Mouse (Mus musculus) sigmoid colon, adult 10 weeks (tissue): Measurements from ENCODE around the gene Olfr600. TPM values are rescaled to one million over a fixed set of nuclear protein-coding genes. Genes with fewer than 3 reads are reported as not detected.

Source experiments
- polyA plus RNA-seq: library from polyadenylated mRNA; stranded (reverse); fragments of 350-450 nt; fragmentation: Illumina TruSeq; extraction: RNeasy Lipid Tissue Mini Kit (QIAGEN cat#74804); gene quantifications from one replicate; pipeline ENCODE4 v1.2.3, GENCODE M21; 2014; ENCODE audit warnings: low read depth, low replicate concordance

The Olfr600 gene
- polyA plus RNA-seq: not detected

GRCm38 (mm10) chr7:103349569-103349968, at the start of gene Olfr600:
Gene Olfr600 (minus strand): TSS chr7:103349669.

DNA sequence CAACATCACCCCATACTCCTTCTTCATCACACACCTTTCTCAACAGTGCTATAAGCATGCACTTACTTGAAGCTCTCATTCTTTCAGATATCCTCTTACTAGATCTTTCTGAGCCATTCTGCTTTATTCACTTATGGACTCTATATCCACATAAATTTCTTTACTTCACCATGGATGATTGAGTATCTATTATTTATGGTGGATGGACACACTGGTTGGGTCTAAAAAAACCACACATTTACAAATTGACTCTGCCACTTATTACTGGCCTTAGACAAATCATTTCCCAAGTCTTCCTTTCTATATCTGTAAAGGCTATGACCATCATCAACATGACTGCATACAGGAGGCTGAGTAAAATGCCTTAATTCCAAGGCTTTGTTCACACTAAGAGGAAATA, 36.6 kb upstream of the Olfr600 start, which contains the start of gene Olfr603:
Gene Olfr603, minus strand, starts transcription at position 101 of the 400 bp plus-strand sequence.

DNA sequence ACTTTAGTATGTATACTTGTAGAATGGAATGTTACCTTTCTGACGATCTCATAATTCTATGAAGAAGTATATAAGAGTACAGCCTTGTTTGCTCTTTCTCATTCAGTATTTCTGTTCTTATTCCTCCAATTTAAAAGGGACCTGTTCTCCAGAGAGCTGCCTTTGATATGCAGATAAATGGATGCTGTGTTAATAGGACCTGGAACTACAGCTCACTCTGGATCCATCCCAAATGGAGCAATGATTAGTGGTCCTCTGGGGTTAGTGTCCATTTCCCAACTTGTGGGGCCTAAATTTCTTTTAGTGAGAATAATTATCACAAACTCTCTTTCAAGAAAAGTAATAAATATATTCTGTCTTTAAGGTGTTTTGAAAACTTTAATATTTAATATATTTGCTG, 13.1 kb upstream of the Olfr600 start, which contains the start of gene Olfr601:
Gene Olfr601, minus strand, starts transcription at position 101 of the 400 bp plus-strand sequence.

GRCm38 (mm10) chr7:103335617-103336016, 13.9 kb downstream of the Olfr600 start, which contains the start of gene Olfr599:
Gene Olfr599 (plus strand): TSS chr7:103335917.

GRCm38 (mm10) chr7:103323268-103323667, 26.2 kb downstream of the Olfr600 start, which contains the start of gene Olfr598:
Gene Olfr598 (plus strand): TSS chr7:103323568.

GRCm38 (mm10) chr7:103316015-103316414, 33.5 kb downstream of the Olfr600 start, which contains the start of gene Olfr597:
Gene Olfr597 (plus strand): TSS chr7:103316315.

DNA sequence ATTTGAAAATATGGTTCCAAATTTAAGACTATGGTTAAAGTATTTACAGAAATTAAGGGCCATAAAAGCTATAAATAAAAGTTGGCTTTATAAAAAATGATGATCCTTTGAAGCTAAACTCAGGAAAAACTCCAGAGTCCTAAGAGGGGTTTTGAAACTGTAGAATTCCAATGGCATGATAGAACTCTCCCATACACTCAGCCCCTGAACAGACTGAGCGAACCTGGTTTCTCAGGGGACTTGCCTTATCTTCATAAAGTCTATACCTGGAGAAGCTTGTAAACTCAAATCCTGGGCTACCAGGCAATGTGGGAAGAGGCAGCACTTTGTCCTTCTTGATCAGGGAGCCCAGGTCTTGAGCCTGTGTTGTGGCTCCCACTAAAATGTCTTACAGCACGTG, 44.1 kb downstream of the Olfr600 start, which contains the start of gene Olfr596:
Gene Olfr596, plus strand, starts transcription at position 301 of the 400 bp plus-strand sequence.

Other genes starting within 250 kb of the Olfr600 start
- gene Olfr586, start 224.0 kb downstream of the Olfr600 start, polyA plus RNA-seq: not detected
- gene Olfr588-ps1, start 208.8 kb downstream of the Olfr600 start, polyA plus RNA-seq: not detected
- gene Olfr589, start 193.3 kb downstream of the Olfr600 start, polyA plus RNA-seq: not detected
- not detected for gene Olfr591, start 171.3 kb downstream of the Olfr600 start, polyA plus RNA-seq
- gene Olfr592, start 164.9 kb downstream of the Olfr600 start, polyA plus RNA-seq: not detected
- gene Olfr593, start 137.8 kb downstream of the Olfr600 start, polyA plus RNA-seq: not detected
- gene Olfr594, start 132.7 kb downstream of the Olfr600 start, polyA plus RNA-seq: not detected
- not detected for gene Usp17ld, start 97.2 kb downstream of the Olfr600 start, polyA plus RNA-seq
- not detected for gene Olfr596, start 44.0 kb downstream of the Olfr600 start, polyA plus RNA-seq
- not detected for gene Olfr597, start 33.4 kb downstream of the Olfr600 start, polyA plus RNA-seq
- gene Olfr598, start 26.1 kb downstream of the Olfr600 start, polyA plus RNA-seq: not detected
- not detected for gene Olfr599, start 13.8 kb downstream of the Olfr600 start, polyA plus RNA-seq
- not detected for gene Olfr601, start 13.0 kb upstream of the Olfr600 start, polyA plus RNA-seq
- gene Olfr603, start 36.5 kb upstream of the Olfr600 start, polyA plus RNA-seq: not detected
- not detected for gene Usp17lc, start 65.4 kb upstream of the Olfr600 start, polyA plus RNA-seq
- not detected for gene Olfr605, start 95.8 kb upstream of the Olfr600 start, polyA plus RNA-seq
- gene Olfr606, start 99.4 kb upstream of the Olfr600 start, polyA plus RNA-seq: not detected
- gene Olfr607, start 114.5 kb upstream of the Olfr600 start, polyA plus RNA-seq: not detected
- gene Olfr608, start 120.2 kb upstream of the Olfr600 start, polyA plus RNA-seq: not detected
- gene Olfr609, start 148.4 kb upstream of the Olfr600 start, polyA plus RNA-seq: not detected
- not detected for gene Olfr610, start 162.5 kb upstream of the Olfr600 start, polyA plus RNA-seq
- gene Olfr611, start 171.2 kb upstream of the Olfr600 start, polyA plus RNA-seq: not detected
- gene Olfr612, start 193.0 kb upstream of the Olfr600 start, polyA plus RNA-seq: not detected
- gene Olfr613, start 198.4 kb upstream of the Olfr600 start, polyA plus RNA-seq: not detected
- gene Olfr615, start 206.4 kb upstream of the Olfr600 start, polyA plus RNA-seq: not detected
- not detected for gene Olfr616, start 219.5 kb upstream of the Olfr600 start, polyA plus RNA-seq
- gene Olfr617, start 223.4 kb upstream of the Olfr600 start, polyA plus RNA-seq: not detected
- gene Olfr618, start 240.4 kb upstream of the Olfr600 start, polyA plus RNA-seq: not detected